Mouse (Mus musculus) urinary bladder, postnatal 36 days (tissue): ENCODE measurements around the gene Nup54.

ENCODE experiments used
- DNase-seq, 2 experiments: peaks; one replicate each; pipeline ENCODE4 v3.0.0; 2022; ENCODE audit warnings: low spot score in 2 of 2, mixed read lengths in 1 of 2

Nup54 gene

GRCm38 (mm10) chr5:92376795-92377405 lies 58.1 kb downstream of the Nup54 start:
- DNase-seq: no peak

DNA sequence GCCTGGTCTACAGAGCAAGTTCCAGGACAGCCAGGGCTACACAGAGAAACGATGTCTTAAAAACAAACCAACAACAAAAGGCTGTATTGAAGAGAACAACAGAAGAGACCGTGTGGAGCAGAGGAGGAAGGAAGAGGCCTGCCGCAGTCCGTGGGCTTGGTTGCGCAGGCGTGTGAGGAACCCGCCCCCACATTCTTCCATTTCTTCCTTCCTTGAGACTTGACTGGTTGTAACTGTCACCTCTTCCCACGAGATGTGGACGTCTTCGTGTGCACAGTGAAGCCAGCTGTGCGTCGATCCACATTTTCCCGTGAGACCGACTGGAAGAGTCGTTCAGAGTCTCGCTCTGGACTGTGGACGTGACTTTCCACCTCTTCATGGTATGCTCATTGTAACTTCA lies 59.7 kb downstream of the Nup54 start:
- DNase-seq: no peak

GRCm38 (mm10) chr5:92374721-92375142 lies 60.3 kb downstream of the Nup54 start:
- DNase-seq: no peak

DNA sequence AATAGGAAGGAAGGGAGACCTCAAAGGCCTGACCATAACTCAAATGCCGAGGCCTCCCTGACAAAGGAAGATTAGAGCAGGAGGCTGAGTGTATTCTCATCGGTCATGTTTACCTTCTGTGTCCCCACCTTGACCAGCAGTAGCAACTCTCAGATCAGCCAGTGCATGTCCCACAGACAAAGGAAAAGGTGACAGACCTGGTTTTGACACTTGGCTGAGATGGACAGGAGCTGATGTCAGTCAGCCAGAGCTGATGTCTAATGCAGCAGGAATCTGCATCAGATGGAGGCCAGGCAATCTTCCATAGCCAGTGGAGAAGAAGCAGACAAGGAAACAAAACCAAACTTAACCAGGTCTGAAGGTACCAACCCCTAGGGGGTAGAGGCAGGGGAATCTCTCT lies 62.4 kb downstream of the Nup54 start:
- DNase-seq: no peak

DNA sequence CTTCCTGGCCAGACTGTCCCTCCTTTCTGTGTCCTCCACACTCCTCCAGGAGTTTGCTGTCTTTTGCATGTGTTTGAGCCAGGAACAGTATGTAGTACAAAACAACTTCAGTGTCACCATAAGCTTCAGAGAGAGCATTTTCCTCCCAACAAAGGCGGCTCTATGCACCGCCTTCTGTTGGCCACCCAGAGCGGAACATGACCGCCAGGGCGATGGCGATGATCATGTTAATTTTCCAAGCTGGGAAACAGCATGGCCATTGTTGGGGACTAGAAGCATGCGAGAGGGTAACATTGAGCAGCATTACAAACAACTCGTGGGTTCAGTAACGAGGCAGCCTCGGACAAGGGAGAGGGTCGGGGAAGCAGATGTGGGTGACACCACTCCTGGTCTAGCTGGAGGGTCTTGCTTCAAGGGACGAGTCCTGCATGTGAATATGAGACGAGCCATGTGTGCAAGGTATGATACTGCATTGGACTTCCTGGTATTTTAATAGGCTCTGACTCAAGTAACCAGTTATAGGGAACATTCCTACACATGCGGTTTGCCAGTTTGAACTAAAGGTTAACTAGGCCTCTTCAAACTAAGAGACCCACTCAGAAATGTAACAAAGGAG lies 63.5 kb downstream of the Nup54 start:
- DNase-seq: no peak

- no peak for DNase-seq
Observed at GRCm38 (mm10) chr5:92370891-92371290, 64.1 kb downstream of the Nup54 start.

GRCm38 (mm10) chr5:92370392-92370791 lies 64.6 kb downstream of the Nup54 start:
- DNase-seq: no peak

DNA sequence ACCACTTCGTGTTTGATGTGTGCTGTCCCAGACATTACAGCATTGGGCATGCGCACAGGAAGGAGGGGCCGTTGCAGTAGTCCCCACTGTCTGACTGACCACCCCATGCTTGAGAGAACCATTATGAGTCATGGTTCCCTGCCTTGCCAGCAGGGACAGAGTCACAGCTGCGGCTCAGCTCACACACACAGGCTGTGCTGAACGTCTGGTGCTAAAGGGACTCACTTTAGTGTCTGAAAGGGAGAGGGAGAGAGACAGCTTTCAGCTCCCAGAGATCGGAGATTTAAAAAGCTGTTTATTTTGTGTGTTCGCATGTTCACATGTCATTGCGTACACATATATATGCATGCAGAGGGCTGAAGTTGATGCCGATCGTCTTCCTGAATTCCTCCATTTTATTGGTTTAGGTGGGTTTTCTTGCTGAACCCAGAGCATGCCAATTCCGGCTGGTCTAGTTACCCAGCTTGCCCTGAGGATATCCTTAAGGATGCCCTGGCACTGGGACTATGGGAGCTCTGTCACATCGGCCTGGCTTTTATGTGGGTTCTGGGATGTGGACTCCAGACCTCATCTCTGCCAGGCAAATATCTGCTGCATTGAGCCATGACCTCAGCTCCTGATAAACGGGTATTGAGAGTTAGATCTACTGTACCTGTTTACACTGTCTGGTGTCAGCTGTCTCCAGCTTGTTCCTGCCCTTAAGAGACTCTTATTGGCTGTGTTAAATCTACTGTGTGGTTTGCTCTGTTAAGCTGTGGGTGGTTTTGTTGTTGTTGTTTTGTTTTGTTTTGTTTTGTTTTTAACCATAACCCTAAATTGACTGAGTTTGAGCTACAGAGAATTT lies 65.6 kb downstream of the Nup54 start:
- peak in 1 of 2 experiments; percentile 57 for DNase-seq

- DNase-seq: no peak
Observed at GRCm38 (mm10) chr5:92368392-92368791, 66.6 kb downstream of the Nup54 start.

DNA sequence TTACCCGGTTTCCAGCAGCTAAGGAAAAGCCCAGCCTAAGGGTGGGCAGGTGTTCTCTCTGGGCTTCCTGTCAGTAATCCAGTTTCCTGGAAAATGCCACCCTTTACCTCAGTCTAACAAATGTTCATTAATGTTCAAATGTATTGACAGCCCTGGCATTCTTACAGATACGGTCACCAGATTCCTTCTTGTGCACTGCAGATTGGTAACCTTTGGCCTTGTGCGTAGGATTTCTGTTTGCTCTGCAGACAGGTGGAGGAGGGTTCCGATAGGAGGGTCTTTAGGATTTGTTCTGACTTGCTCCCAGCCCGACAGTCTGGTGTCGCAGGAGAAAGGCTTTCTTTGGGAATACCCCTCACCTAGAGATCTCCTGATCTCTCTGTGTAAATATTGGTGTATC lies 68.5 kb downstream of the Nup54 start:
- DNase-seq: no peak
